Mouse (Mus musculus): ENCODE data around the gene Tmem139.

The Tmem139 gene

GRCm38 (mm10) chr6:42261524-42262170, at the start of gene Tmem139:
Gene Tmem139 (plus strand): TSS chr6:42261970.
- DNase-seq = no peak

- no peak for DNase-seq
Observed at GRCm38 (mm10) chr6:42215028-42215427, 46.7 kb upstream of the Tmem139 start, which contains the start of gene Tas2r144. Gene Tas2r144 (plus strand): TSS chr6:42215328.

GRCm38 (mm10) chr6:42222286-42222685, 39.5 kb upstream of the Tmem139 start:
- no peak for DNase-seq

GRCm38 (mm10) chr6:42225046-42225445, 36.7 kb upstream of the Tmem139 start:
- no peak for DNase-seq

GRCm38 (mm10) chr6:42227240-42228101, 34.3 kb upstream of the Tmem139 start:
- peak; percentile 83 for DNase-seq

- no peak for DNase-seq
Observed at GRCm38 (mm10) chr6:42229610-42230009, 32.2 kb upstream of the Tmem139 start.

GRCm38 (mm10) chr6:42231191-42231590, 30.6 kb upstream of the Tmem139 start:
- DNase-seq = no peak

- no peak for DNase-seq
Observed at GRCm38 (mm10) chr6:42237276-42237805, 24.4 kb upstream of the Tmem139 start.

- DNase-seq = no peak
Observed at GRCm38 (mm10) chr6:42241311-42242045, 20.3 kb upstream of the Tmem139 start.

- DNase-seq = peak; percentile 83
Observed at GRCm38 (mm10) chr6:42245711-42246353, 15.9 kb upstream of the Tmem139 start, which contains the start of gene Gstk1. Gene Gstk1 (plus strand): TSS chr6:42245935.

GRCm38 (mm10) chr6:42247173-42247572, 14.6 kb upstream of the Tmem139 start:
- peak; percentile 46 for DNase-seq

- DNase-seq = no peak
Observed at GRCm38 (mm10) chr6:42247981-42248380, 13.8 kb upstream of the Tmem139 start.

- no peak for DNase-seq
Observed at GRCm38 (mm10) chr6:42251791-42252190, 10.0 kb upstream of the Tmem139 start.

- DNase-seq = no peak
Observed at GRCm38 (mm10) chr6:42253103-42253502, 8.7 kb upstream of the Tmem139 start.

- DNase-seq = peak; percentile 83
Observed at GRCm38 (mm10) chr6:42257303-42257863, 4.4 kb upstream of the Tmem139 start.

- DNase-seq = no peak
Observed at GRCm38 (mm10) chr6:42260430-42260829, 1.3 kb upstream of the Tmem139 start.

- peak; percentile 99 for DNase-seq
Observed at GRCm38 (mm10) chr6:42264626-42265312, 3.0 kb downstream of the Tmem139 start, which contains the start of gene Casp2. Gene Casp2 (plus strand): TSS chr6:42264985.

GRCm38 (mm10) chr6:42265391-42266330, 3.9 kb downstream of the Tmem139 start:
- no peak for DNase-seq

GRCm38 (mm10) chr6:42270817-42271216, 9.0 kb downstream of the Tmem139 start:
- DNase-seq = no peak

GRCm38 (mm10) chr6:42276151-42276550, 14.4 kb downstream of the Tmem139 start:
- DNase-seq = no peak
